Mouse (Mus musculus) spleen, adult 2 months (tissue): ENCODE measurements around the gene Tuba1c. TPM values are rescaled to one million over a fixed set of nuclear protein-coding genes. Genes with fewer than 3 reads are reported as not detected.
A peak's percentile ranks its signal among the peaks of the same experiment; 100 is the strongest.

Experiments
- DNase-seq, 2 experiments: peaks; one replicate each; pipeline versions ENCODE4 v3.0.0 to v3.0.0-alpha.2; 2012 to 2021; ENCODE audit warnings: low spot score in 2 of 2, low read depth in 1 of 2
- H3K27ac ChIP-seq: fragments of 200-500 bp; 2 replicates; pipeline ENCODE4 v1.5.1; 2012; ENCODE audit warnings: low read length, inconsistent platforms; ENCODE audit not compliant: insufficient read depth
- H3K27me3 ChIP-seq: fragments of 200-500 bp; 2 replicates; pipeline ENCODE4 v1.6.1; 2012; ENCODE audit warnings: mild to moderate bottlenecking, moderate library complexity, low read length, inconsistent platforms; ENCODE audit not compliant: control insufficient read depth, insufficient read depth
- H3K36me3 ChIP-seq: fragments of 200-500 bp; 2 replicates; pipeline ENCODE4 v1.6.1; 2012; ENCODE audit warnings: mild to moderate bottlenecking, low read length, inconsistent platforms; ENCODE audit not compliant: control insufficient read depth, insufficient read depth
- H3K4me1 ChIP-seq: fragments of 200-500 bp; 2 replicates; pipeline ENCODE4 v1.6.1; 2011; ENCODE audit warnings: inconsistent platforms; ENCODE audit not compliant: control insufficient read depth, insufficient read depth, insufficient read length
- H3K4me3 ChIP-seq: fragments of 200-500 bp; 2 replicates; pipeline ENCODE4 v1.5.1; 2011; ENCODE audit warnings: mild to moderate bottlenecking, inconsistent platforms; ENCODE audit not compliant: insufficient read depth, insufficient read length; ENCODE audit errors: extremely low read depth
- CTCF ChIP-seq: fragments of 200-500 bp; IDR thresholded peaks from 2 replicates; pipeline ENCODE4 v1.5.1; 2011; ENCODE audit warnings: mild to moderate bottlenecking, inconsistent platforms; ENCODE audit not compliant: insufficient read depth, insufficient read length, insufficient replicate concordance; ENCODE audit errors: extremely low read depth
- POLR2A ChIP-seq: fragments of 200-500 bp; IDR thresholded peaks from 2 replicates; pipeline ENCODE4 v1.6.1; 2011; ENCODE audit warnings: low read depth, low read length, inconsistent platforms
- WGBS: fragments of 180-500 bp; shearing (Covaris S2); methylation state at CpG from one replicate; pipeline ENCODE4 v1.1.7; 2018; 5-methylcytosine and 5-hydroxymethylcytosine counted together
- polyA plus RNA-seq: library from polyadenylated mRNA; depleted of rRNA; stranded (reverse); fragments of >200 nt; gene quantifications from 2 replicates; pipeline ENCODE4 v1.2.3, GENCODE M21; 2012

Gene Tuba1c
- polyA plus RNA-seq, 1 experiment = 119 TPM

DNA sequence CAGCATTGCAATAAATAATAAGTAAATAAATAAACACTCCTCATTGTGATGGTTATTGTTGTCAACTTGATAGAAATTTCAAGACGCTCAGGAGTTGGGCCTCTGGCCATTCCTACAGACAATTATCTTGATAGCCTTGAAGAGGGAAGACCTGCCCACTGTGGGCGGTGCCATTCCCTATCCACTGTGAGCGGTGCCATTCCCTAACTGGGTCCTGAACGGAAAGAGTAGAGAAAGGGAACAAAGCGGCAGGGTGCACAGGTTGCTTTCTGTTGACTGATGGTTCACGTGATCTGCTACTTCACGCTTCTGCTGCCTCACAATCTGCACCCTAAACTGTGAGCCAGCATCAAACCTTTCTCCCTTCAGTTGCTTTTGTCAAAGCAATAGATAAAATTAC is 8.4 kb upstream of the Tuba1c start:
- 96% methylated on average over 7 of the region's 7 CpGs for WGBS
- Histone ChIP-seq H3K36me3 (no peaks in the 10 kb centered on the region), H3K27ac (no peak overlapping the region), H3K4me1 (no peaks in the 10 kb centered on the region), H3K27me3 (no peaks in the 10 kb centered on the region), H3K4me3 (no peak overlapping the region)
- TF ChIP-seq CTCF (no peak), POLR2A (no peak)
- no peak for DNase-seq

DNA sequence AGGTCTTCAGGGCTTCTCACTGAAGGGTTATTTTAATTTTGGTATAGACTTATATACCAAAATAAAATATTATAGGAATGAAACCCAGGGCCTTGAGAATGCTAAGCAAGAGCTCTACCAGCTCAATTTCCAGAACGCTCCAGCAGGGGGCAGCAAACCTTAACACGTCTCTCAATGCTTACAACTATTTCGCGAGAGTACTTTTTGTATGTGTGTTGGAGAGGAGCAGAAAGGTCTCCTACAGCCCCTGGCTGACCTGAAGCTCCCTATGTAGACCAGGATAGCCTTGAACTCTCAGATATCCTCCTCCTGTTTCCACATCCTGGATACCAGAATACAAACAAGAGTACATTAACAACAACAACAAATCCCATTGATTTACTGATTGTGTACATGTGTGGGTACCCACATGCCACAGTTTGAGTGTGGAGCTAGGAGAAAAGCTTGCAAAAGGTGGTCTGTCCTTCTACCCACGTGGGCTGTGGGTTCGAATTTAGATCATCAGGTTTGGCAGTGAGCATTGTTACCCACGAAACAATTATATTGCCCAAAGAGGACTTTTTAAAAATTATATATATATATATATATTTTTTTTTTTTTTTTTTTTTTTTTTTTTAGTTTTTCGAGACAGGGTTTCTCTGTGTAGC is 4.9 kb upstream of the Tuba1c start:
- H3K4me1 ChIP-seq = no peaks in the 10 kb centered on the region
- no peaks in the 10 kb centered on the region for H3K27me3 ChIP-seq
- H3K36me3 ChIP-seq = no peaks in the 10 kb centered on the region
- peak; percentile 61 to 72 for DNase-seq
- no peak overlapping the region for H3K4me3 ChIP-seq
- H3K27ac ChIP-seq = no peak overlapping the region
- 15% methylated on average over 7 of the region's 8 CpGs for WGBS
- TF ChIP-seq POLR2A (no peak), CTCF (peak; percentile 54; the same call in 1 of the 2 replicates)

DNA sequence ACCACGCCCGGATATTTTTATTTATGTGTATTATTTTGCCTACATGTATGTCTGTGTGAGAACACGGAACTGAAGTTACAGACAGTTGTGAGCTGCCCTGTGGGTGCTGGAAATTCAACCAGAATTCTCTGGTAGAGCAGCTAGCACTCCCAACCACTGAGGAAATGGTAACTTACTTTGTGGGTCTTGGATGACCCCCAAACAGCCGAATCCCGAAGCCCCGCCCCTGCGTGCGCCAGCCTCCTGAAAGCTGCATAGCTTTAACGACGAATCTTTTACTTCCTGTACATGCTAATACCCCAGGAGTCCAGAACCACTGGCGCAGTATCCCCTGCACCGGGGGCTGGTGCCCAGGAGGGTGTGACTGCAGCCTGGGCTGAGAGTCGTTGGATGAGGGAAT is 4.3 kb upstream of the Tuba1c start:
- 59% methylated on average over 13 of the region's 13 CpGs for WGBS
- DNase-seq = no peak
- Histone ChIP-seq H3K27me3 (no peaks in the 10 kb centered on the region), H3K4me3 (no peak overlapping the region), H3K36me3 (no peaks in the 10 kb centered on the region), H3K27ac (no peak overlapping the region), H3K4me1 (no peaks in the 10 kb centered on the region)
- TF ChIP-seq CTCF = no peak
- TF ChIP-seq POLR2A = no peak

DNA sequence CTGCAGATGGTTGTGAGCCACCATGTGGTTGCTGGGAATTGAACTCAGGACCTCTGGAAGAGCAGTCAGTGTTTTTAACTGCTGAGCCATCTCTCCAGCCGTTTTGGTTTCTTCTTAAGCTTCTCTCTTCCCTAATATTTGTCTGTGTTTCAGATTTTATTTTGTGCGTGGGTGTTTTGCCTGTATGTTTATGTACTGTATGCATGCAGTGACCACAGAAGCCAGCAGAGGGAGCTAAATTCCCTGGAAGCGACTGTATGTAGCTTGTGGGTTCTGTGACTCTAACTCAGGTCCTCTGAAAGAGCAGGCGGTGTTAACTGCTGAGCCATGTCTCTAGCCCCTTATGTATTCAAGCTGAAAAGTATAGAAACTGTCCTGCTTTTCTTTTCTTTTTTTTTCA is 3.4 kb upstream of the Tuba1c start:
- no peak overlapping the region for H3K27ac ChIP-seq
- peak; percentile 20 to 57 for DNase-seq

DNA sequence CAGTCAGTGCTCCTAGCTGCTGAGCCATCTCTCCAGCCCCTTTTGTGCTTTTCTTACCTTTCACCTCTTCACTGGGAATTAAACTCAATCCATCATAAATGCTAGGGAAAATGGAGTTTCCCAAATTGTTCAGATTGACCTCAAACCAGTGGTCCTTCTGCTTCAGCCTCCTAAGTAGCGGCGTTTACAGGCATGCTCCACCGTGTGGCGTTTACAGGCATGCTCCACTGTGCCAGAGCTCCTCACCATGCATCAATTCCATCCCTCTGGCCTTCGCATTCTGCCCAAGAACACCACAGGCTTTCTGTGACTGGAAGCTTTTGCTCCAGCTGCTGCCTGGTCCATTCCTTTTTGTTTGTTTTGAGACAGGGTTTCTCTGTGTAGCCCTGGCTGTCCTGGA is 2.6 kb upstream of the Tuba1c start:
- WGBS = 85% methylated on average over 5 of the region's 5 CpGs
- DNase-seq = no peak
- H3K27me3 ChIP-seq = no peaks in the 10 kb centered on the region
- peaks cover 5% of the 10 kb centered on the region; the same call in 1 of the 2 replicates for H3K4me1 ChIP-seq
- TF ChIP-seq CTCF (no peak), POLR2A (no peak)
- H3K4me3 ChIP-seq = no peak overlapping the region
- H3K27ac ChIP-seq = no peak overlapping the region
- no peaks in the 10 kb centered on the region for H3K36me3 ChIP-seq

More for the DNA sequence above, 3.4 kb upstream of the Tuba1c start:
- Histone ChIP-seq H3K27me3 (no peaks in the 10 kb centered on the region), H3K36me3 (no peaks in the 10 kb centered on the region), H3K4me3 (no peak overlapping the region), H3K4me1 (peaks cover 3% of the 10 kb centered on the region; the same call in 1 of the 2 replicates)
- TF ChIP-seq POLR2A (no peak), CTCF (no peak)
- 53% methylated on average over 4 of the region's 4 CpGs for WGBS

DNA sequence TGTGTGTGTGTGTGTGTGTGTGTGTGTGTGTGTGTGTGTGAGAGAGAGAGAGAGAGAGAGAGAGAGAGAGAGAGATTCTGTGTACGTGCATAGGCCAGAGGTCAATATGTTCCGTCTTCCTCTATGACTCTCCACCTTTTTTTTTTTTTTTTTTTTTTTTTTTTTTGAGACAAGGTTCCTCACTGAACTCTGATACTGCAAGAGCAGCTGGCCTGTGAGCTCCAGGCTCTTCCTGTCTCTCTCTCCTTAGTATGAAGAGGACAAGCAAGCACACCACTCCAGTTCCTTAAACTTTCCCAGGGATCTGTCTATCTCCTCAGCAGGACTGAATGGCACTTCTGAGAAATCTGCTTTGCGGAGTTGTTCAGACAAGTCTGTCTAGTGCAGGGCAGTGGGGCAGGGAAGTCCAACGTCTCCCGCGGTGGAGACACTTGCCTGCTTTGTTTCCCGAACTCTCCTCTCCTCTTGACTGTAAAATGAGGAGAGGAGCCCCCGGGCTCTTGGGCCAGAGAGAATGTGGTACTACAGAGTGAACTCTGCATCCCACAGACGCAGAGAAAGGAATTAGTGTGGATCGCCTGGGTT is 725 bp upstream of the Tuba1c start:
- Histone ChIP-seq H3K36me3 (no peaks in the 10 kb centered on the region), H3K27me3 (no peaks in the 10 kb centered on the region), H3K4me1 (peaks cover 8% of the 10 kb centered on the region; the same call in 1 of the 2 replicates), H3K27ac (peak overlapping the region; percentile 95; the same call in 1 of the 2 replicates), H3K4me3 (peak overlapping the region; percentile 69; the same call in 1 of the 2 replicates)
- TF ChIP-seq POLR2A (no peak), CTCF (no peak)
- 4% methylated on average over 10 of the region's 10 CpGs for WGBS
- no peak for DNase-seq
